Mouse (Mus musculus) frontal cortex, postnatal 14 days (tissue): Measurements from ENCODE around the gene Prtn3.
A peak's percentile ranks its signal among the peaks of the same experiment; 100 is the strongest.

ENCODE experiments used
- DNase-seq, 2 experiments: peaks; one replicate each; pipeline ENCODE4 v3.0.0; 2022; ENCODE audit warnings: low spot score in 2 of 2

Gene Prtn3

DNA sequence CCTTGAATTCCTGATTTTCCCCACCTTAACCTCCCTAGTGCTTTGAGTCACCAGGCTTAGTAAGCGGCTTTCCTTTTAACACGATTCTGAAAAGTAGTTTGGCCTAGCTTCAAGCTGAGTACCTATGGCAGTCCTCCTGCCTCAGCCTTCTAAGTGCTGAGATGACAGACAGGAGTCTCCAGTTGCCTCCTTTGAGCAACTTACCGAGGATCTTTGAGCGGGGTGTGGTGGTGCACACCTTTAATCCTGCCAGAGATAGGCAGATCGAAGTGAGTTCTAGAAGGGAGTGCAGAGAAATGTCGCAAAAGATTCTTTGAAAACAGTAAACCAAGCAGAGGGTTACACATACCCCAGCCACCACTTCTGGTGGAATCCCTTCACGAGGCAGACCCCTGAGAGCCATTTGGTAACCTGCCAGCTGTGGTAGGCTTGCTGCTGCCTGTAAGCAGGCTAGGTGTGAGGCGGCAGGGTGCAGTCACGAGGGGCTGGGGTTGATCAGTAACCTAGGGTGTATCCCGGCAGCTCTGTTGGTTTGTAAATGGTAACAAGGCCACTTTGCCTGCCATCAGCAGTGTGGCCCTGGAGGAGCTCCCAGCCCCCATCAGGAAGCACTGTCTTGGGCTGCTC lies 18.6 kb upstream of the Prtn3 start:
- no peak for DNase-seq

DNA sequence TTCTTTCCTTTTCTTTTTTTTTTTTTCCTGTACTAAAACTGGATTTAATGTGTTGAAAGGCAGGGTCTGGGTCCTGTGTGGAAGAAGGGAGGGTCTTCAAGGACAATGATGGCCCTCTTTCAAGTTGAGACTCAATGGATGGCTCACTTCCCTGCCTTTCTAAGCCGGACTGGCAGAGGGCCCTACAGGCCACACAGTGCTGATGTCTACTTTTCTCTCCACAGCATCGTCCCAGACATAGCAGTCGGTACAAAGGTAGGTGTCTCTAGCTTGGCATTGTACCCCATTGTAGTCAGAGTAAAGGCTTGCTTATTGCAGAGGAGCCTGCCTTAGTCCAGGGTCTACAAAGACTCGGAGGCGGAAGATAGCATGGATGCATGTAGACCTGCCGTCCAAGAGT lies 18.0 kb upstream of the Prtn3 start:
- DNase-seq: no peak

DNA sequence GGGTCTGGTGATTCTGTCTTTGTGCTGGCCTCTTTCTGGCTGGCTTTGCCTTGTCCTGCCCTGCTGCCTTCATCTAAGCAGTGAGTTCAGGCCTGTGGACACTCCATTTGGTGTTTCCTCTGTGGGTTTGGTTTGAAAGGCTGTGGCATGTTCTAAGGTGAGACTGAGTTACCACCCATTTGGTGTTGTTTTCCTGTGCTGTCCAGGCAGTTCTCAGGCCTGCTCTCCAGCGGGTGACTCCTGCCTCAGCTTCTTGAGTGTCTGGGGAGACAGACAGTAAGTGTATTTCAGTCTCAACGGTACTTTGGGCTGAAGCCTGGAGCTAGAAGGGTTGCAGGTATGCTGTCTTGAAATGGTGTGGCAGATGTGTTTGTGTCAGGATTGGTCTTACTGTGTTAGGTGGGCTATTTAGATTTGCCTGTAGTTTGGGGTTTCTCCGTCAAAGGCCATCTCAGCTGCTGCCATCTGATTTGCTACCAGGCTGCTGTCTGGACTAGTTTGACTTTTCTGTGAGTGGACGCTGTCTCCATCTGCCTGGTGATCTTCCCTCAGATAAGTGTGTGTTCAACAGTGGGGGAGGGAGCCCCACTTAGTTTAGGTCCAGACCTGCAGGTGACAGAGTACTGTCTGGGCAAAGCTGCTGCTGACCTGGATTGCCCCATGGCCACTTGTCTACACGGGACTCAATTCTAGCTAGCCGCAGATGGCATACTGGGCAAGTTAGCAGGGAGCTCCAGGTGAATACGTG lies 17.4 kb upstream of the Prtn3 start:
- no peak for DNase-seq

DNA sequence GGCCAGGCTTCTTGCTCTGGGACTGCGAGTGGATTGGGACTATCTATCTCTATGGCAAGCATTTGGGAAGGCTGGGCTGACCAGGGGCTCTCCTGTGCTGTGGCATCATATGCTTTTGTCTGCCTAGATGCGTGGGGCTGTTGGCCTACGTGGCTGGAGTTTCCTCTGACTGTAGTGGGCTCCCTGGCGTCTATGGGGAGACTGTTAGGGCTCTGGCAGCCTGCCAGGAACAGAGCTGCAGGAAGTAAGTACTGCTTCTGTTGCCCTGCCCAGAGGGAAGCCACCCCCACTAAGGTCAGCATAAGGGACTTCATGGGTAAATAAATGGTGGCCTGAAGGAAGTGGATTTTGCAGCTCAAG lies 16.8 kb upstream of the Prtn3 start:
- peak in 1 of 2 experiments; percentile 53 for DNase-seq

DNA sequence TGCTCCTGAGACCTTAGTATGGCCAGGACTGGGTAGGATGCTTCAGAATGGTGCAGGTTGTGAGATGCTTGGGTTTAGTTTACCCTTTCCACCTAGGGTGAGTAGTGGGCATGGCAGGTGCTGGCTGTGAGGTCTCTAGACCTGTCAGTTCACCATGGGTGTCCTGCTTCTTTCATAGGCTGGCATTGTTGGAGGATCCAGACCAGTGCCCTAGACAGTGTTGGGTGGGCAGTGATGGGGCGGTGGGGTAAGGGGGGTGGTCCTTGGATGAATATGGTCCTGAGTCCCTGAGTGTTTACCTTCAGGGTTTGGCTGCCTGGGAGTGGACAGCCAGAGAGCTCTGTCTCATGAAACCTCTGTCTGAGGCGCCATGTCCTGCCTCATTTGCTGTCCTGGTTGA lies 16.4 kb upstream of the Prtn3 start:
- DNase-seq: no peak

DNA sequence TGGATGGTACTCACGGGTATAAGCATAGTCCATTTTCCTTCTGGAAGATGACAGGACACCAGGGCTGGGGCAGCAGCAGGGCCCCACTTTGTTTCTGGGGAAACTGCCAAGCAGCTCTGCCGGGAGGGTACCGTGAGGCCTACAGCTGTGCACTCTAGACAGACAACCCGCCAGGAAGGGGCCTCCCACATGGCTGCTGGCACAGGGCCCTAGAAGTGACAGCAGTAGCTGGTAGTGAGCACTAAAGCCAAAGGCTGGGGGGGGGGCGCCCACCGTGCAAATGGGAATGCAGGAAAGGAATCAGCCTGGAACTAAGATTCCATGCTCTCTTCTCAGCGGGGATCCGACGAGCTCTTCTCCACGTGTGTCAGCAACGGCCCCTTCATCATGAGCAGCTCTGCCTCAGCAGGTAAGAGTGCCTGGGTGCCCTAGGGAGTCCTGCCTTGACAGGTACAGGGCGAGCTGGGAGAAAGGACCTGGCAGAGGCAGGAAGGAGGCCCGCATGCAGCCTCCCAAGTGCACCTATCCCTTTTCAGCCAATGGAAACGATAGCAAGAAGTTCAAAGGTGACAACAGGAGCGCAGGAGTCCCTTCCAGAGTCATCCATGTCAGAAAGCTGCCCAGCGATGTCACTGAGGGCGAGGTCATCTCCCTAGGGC lies 15.7 kb upstream of the Prtn3 start:
- peak; percentile 61 to 73 for DNase-seq

DNA sequence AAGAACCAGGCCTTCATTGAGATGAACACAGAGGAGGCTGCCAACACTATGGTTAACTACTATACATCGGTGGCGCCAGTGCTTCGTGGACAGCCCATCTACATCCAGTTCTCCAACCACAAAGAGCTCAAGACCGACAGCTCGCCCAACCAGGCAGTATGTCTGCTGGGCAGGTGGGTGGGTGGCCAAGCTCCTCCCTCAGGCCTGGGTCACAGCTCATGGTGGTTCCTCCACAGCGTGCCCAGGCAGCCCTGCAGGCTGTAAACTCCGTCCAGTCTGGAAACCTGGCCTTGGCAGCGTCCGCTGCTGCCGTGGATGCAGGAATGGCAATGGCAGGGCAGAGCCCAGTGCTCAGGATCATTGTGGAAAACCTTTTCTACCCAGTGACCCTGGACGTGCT lies 15.2 kb upstream of the Prtn3 start:
- no peak for DNase-seq

DNA sequence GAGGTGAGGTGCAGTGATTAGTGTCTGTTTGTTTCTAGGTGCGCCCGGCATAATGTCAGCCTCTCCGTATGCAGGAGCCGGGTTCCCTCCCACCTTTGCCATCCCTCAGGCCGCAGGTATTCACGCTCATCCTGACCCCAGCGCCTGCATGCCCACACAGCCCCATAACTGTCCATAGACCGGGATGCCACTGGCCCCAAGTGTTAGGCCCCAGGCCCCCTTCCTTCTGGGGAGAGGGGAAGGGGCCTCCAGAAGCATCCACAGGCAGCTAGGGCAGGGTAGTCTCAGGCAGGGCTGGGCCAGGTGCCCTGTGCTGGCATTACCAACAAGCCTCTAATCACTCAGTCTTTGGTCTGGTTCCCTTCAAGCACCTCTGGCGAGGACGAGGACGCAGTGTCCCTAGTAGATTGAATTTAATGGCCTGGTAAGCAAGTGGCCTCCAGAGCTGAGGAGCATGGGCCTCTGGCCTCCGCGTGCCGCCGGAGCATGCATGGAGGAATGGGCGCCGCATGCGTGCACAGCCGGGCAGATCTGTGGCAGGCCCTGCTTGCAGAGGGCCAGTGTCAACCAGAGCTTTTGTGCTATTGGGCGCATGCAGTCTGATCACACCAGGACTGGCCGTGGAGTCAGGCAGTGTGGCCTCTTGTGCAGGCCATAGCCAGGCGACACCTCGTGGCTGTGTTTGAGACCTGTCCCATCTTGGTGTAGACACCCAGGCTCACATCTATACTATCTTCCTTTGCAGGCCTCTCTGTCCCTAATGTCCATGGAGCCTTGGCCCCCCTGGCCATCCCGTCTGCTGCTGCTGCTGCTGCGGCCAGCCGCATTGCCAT lies 14.0 kb upstream of the Prtn3 start:
- no peak for DNase-seq

DNA sequence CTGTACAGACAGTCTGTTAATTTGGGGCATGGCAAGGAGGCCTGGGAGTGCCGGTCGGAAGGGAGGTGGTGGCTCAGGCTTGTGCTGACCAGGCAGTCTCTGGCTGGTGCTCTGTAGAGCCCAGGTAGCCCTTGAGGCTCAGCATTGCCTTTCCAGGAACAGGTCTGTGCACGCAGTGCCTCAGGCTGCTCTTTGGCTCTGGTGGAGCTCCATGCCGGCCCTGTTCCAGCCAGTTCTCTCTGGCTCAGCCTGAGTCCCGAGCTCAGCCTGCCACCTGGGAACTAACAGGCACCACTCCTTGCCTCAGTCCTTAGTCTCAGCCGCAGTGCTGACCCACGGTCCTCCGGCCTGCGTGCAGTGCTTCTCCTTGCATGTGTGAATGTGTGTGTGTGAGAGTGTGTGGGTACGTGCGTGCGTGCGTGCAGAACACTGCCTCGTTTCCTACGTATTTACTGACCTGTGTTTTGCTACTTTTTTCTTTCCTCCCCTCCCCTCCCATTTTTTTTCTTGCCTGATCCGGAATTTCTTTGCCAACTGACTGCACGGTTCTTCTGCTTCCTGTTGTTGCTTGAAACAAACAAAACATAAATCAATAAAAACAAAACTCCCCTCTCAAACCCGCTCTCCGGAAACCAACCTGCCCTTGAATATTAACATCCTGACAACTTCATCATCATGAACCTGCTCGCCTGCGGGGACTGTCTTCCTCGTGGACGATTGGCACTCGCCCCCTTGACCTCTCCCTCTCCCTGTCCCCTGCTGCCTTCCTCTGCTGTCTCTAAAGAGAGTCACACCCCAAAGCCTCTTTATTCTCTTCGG lies 12.8 kb upstream of the Prtn3 start:
- no peak for DNase-seq

DNA sequence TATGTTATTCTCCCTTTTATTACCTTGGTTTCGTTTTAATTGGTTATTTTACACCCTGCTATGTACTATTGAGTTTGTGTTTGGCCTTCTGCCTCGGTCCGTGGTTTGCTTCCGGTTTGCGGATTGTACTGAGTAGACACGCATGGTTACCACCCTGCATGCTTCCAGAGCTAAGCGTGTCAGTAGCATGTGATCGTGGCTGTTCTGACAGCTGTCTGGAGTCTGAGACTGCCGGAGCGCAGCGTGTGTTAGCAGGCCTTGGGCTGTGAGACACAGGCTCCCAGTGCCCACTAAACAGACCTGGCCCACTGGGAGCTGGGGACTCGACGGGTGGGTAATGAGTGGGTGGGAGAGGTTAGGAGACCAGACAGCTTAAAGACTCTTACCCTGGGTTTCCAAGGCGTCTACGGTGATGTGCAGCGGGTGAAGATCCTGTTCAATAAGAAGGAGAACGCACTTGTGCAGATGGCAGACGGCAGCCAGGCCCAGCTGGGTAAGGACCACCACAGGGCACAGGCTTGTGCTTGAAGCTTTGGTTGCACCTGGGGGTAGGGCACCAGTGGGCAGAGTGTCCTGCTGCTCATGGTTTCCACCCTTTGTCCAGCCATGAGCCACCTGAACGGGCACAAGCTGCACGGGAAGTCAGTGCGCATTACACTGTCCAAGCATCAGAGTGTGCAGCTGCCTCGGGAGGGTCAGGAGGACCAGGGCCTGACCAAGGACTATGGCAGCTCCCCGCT lies 12.1 kb upstream of the Prtn3 start:
- no peak for DNase-seq

DNA sequence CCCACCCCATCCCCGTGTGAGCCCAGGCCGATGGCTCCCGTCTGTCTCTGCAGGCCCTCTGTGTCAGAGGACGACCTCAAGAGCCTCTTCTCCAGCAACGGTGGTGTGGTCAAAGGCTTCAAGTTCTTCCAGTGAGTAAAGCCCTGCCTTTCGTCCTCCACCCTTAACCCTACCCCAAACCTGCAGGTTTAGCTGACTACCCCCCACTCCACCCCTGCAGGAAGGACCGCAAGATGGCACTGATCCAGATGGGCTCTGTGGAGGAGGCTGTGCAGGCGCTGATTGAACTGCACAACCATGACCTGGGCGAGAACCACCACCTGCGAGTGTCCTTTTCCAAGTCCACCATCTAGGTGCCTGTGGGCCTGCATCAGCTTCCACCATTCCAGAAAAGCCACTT lies 11.4 kb upstream of the Prtn3 start:
- DNase-seq: no peak

DNA sequence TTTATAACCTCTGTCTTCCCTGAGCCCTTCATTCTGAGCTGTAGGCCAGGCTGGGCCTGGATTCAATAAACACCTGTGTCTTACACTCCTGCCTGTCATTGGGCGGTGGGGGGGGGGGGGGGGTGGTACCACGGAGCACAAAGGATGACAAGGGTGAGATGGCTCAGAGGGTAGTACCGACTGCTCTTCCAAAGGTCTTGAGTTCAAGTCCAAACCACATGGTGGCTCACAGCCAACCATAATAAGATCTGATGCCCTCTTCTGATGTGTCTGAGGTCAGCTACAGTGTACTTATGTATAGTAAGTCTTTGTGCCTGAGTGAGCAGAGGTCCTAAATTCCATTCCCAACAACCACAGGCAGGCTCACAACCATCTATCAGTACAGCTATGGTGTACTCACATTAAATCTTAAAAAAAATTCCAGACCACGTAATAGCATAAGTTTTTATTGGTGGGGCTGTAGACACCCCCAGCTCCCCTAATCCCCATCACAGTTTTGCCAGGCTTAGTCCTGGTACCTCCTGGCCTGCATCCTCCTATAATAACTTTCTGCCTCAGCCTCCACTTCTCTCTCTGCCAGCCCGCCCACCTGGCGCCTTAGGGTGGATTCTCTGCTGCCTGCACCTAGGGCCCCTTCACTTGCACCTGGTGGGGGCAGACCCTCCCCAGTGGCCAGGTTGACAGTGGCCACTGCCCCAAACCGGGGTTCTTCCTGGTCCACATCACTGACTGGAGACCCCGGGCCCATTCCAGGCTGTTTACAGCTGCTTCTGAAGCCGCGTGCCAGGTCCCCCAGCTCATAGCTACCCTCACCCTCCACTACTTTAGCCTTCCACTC lies 9.7 kb upstream of the Prtn3 start:
- no peak for DNase-seq

DNA sequence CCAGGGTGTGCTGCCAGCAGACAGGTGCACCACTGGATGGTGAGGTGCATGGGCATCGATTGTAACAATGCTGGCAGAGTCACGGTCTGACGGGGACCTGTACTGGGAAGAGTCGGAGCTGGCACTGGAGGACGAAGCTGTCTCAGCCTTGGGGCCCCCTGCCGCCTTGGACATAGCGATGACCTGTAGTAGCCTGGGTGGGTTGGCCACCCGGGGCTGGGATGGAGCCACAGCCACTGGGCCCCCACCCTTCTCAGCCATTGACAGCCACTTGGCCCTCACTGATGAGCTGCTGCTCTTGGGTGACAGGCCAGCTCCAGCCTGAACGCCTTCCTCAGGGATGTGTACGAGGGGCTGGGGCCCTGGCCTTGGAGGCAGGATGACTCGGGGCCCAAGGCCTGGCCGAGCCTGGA lies 9.1 kb upstream of the Prtn3 start:
- DNase-seq: no peak

DNA sequence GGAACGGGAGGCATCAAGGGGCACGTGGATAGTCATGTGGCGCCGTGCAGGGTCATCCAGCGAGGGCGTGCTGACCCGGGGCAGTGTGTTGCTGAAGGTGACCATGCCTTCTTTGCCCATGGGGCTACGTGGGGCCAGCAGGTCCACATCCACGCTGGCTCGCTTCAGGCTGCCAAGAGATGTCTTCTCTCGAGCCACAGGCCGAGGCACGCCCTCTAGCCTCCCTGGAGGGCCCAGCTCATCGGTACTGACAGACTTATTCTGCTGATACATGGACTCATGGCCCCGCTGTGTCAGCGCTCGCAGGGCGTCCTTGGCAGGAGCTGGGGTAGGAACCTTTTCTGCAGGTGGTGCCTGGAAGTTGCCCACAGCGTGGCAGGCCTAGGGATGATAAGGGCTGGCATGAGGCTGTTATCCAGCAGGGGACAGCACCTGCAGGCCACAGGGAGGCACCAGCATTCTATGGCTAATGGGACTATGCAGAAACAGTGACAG lies 8.4 kb upstream of the Prtn3 start:
- no peak for DNase-seq

DNA sequence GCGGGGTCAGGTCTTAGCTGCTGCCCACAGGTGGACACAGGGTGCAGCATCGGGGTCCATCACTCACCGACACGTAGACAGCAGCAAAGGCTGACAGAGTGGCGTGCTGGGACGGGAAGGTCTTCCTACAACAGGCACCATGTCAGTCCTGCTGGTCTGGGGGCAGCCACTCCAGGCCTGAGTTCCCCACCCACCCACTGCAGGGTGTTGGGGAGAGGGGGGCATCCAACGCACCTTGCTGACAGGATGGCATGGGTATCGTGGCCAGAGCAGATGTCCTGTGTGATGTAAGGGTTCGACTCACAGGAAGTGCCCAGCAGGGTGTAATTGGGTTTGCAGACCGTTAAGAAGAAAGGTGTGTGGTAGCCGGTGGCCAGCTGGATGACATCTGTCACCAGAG lies 7.7 kb upstream of the Prtn3 start:
- DNase-seq: no peak

DNA sequence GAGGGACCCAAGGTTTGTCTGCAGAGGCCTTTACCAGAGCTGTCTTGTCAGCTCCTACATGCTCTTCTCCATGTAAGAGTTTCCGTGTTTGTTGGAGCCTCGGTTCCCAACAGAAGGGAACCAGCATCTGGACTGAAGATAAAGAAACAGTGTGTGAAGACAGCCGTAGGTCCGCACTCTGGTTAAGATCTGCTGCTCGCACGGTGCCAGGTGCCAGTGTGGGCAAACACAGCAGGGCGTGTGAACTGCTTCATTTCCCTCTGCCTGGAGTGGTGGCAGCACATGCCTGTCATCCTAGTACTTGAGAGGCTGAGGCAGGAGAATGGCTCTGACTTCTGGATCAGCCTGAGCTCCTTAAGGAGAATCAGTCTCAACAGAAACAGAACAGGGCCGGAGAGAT lies 2.4 kb upstream of the Prtn3 start:
- DNase-seq: no peak

DNA sequence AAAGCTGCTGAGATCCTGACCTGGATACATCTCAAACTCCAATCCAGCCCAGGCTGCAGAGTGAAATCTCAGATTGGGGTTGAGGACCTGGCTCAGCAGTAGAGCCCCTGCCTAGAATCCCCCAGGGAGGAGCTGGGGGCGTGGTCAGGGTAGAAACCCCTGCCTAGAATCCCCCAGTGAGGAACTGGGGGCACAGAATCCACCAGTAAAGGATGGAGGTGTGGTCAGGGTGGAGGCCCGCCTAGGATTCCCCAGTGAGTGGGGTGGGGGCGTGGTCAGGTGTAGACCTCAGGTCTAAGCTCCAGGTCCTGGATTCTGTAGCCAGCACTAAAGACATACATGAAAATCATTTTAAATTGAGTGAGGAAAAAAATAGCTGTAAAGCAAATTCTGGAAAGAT lies 1.4 kb upstream of the Prtn3 start:
- no peak for DNase-seq

DNA sequence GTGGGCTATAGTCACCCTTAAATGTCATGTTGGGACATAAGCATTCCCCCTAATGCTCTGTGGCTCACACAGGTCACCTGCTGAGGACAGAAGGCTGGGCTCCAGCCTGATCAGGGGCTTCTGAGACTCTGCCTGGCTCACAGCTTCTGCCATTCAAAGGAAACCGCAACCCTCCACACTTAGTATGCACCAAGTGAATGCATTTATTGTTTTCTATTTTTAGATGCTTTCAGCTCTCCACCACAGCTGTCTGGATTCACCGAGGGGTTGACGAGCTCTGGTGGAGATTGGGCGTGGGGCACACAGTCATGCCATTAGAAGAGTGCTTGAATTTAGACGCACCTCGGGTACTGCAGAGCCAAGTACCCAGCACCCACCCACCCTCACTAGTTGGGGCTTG lies 963 bp upstream of the Prtn3 start:
- DNase-seq: no peak

DNA sequence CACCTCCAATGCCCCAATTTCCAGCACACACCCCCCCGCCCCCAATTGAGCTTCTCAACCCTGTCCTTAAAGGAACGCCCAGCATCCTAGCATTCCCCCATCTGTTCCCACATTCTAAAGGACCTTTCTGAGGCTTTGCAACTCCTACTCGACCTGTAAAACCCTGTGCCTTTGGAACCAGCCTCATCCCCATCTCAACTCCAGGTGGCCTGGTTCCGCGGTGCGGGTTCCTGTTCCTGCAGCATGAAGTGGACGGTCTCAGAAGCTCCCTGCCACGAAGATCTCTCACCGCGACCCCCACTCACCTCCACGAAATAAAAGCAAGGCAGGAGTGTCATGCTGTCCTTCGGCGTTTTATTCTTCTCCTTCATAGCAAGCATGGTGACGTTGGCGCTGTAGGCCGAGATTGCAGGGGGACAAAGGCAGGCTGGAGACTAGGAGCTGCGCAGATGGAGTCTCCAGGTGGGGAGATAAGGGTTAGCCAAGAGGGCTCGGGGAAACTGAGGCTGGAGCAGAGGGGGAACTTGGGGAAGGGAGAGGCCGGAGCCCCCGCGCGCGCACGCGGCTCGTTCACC lies 474 bp upstream of the Prtn3 start:
- no peak for DNase-seq
